Mouse (Mus musculus): ENCODE measurements around the gene Rnf168. TPM values are rescaled to one million over a fixed set of nuclear protein-coding genes. Genes with fewer than 3 reads are reported as not detected.
A peak's percentile ranks its signal among the peaks of the same experiment; 100 is the strongest.
"Not testable (repeated sequence)": the region's sequence is repeated elsewhere in the genome, so short reads cannot be mapped to it uniquely, and the experiment has no call there.

Gene Rnf168
- 14.5 and 15.6 TPM in 2 replicates for polyA plus RNA-seq (2015; fragmentation: Nextera tagmentation; extraction: Ambion mirVana)

GRCm38 (mm10) chr16:32277308-32278256, at the start of gene Rnf168:
Gene Rnf168 (plus strand): TSS chr16:32277459.
- no peaks in the 10 kb centered on the region for H3K27me3 ChIP-seq
- peak within 1 kb of the TSS; percentile 68 for H3K4me2 ChIP-seq
- peaks cover 4% of the 10 kb centered on the region; the same call in 1 of the 2 replicates for H3K9me3 ChIP-seq (replicated peaks)
- peaks cover 39% of the 10 kb centered on the region for H3K4me1 ChIP-seq (replicated peaks)
- peak within 1 kb of the TSS; percentile 96 for H3K27ac ChIP-seq (replicated peaks)
- H3K4me3 ChIP-seq (replicated peaks), result peak within 1 kb of the TSS; percentile 97
- peaks cover 18% of the 10 kb centered on the region for H3K36me3 ChIP-seq (replicated peaks)
- under 1% methylated on average over 75 of the region's 75 CpGs for WGBS (ENCODE audit: insufficient replicate concordance)
- peak within 1 kb of the TSS; percentile 94 for H3K9ac ChIP-seq
- ATAC-seq (ENCODE audit: insufficient read depth), result peak; percentile 95

- not testable (repeated sequence) for H3K4me2 ChIP-seq; H3K4me3 ChIP-seq (replicated peaks); H3K27ac ChIP-seq (replicated peaks); H3K9me3 ChIP-seq (replicated peaks); H3K9ac ChIP-seq; H3K4me1 ChIP-seq (replicated peaks); ATAC-seq (ENCODE audit: insufficient read depth); H3K27me3 ChIP-seq
- WGBS (ENCODE audit: insufficient replicate concordance), result 72% methylated on average over 3 of the region's 3 CpGs
- peaks cover 43% of the 10 kb centered on the region for H3K36me3 ChIP-seq (replicated peaks)
These were observed 45.2 kb upstream of the Rnf168 start for GRCm38 (mm10) chr16:32232050-32232449.

- H3K9ac ChIP-seq, result no peak overlapping the region
- no peak for ATAC-seq (ENCODE audit: insufficient read depth)
- peaks cover 9% of the 10 kb centered on the region for H3K4me1 ChIP-seq (replicated peaks)
- H3K36me3 ChIP-seq (replicated peaks), result peaks cover 45% of the 10 kb centered on the region
- H3K27ac ChIP-seq (replicated peaks), result no peak overlapping the region
- H3K4me2 ChIP-seq, result no peak overlapping the region
- 82% methylated on average over 19 of the region's 19 CpGs for whole genome bisulfite sequencing (ENCODE audit: insufficient replicate concordance)
- no peaks in the 10 kb centered on the region for H3K27me3 ChIP-seq
- H3K4me3 ChIP-seq (replicated peaks), result no peak overlapping the region
- no peaks in the 10 kb centered on the region for H3K9me3 ChIP-seq (replicated peaks)
These were observed 39.2 kb upstream of the Rnf168 start for GRCm38 (mm10) chr16:32237930-32238680.

- no peaks in the 10 kb centered on the region for H3K27me3 ChIP-seq
These were observed 37.6 kb upstream of the Rnf168 start for GRCm38 (mm10) chr16:32239428-32240312.

DNA sequence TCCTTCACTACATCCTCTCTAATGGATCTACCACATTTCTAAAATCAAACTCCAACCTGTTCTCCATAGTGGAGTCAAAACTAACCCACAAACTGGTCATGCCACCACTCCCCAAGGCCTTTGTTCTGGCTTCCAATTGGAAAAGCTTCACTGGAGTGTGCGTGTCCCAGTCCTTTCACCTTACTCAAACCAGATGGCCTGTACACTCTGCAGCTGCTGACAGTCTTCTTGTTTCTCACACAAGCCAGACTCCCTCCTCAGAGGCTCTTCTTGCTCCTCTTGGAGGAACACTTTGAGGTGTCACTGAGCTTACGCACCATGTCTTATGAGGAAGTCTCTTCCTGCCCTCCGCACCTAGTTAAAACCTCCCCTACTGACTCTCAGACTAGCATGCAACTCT, 33.4 kb upstream of the Rnf168 start:
- no peak overlapping the region for H3K27ac ChIP-seq (replicated peaks)
- no peaks in the 10 kb centered on the region for H3K9me3 ChIP-seq (replicated peaks)
- no peak overlapping the region for H3K9ac ChIP-seq
- WGBS (ENCODE audit: insufficient replicate concordance), result 88% methylated on average over 3 of the region's 3 CpGs
- peaks cover 47% of the 10 kb centered on the region for H3K4me1 ChIP-seq (replicated peaks)
- H3K4me3 ChIP-seq (replicated peaks), result no peak overlapping the region
- no peak overlapping the region; the same call in 1 of the 2 replicates for H3K4me2 ChIP-seq
- H3K36me3 ChIP-seq (replicated peaks), result peaks cover 5% of the 10 kb centered on the region
- ATAC-seq (ENCODE audit: insufficient read depth), result no peak
- H3K27me3 ChIP-seq, result no peaks in the 10 kb centered on the region

More at GRCm38 (mm10) chr16:32239428-32240312, 37.6 kb upstream of the Rnf168 start:
- H3K4me1 ChIP-seq (replicated peaks), result peaks cover 20% of the 10 kb centered on the region
- no peaks in the 10 kb centered on the region for H3K9me3 ChIP-seq (replicated peaks)
- H3K9ac ChIP-seq, result no peak overlapping the region
- no peak for ATAC-seq (ENCODE audit: insufficient read depth)
- H3K27ac ChIP-seq (replicated peaks), result no peak overlapping the region
- 77% methylated on average over 2 of the region's 2 CpGs for whole genome bisulfite sequencing (ENCODE audit: insufficient replicate concordance)
- H3K4me3 ChIP-seq (replicated peaks), result no peak overlapping the region
- H3K4me2 ChIP-seq, result no peak overlapping the region
- peaks cover 30% of the 10 kb centered on the region for H3K36me3 ChIP-seq (replicated peaks)

GRCm38 (mm10) chr16:32246351-32246791, 30.9 kb upstream of the Rnf168 start:
- Histone ChIP-seq H3K4me1 (replicated peaks) (peaks cover 42% of the 10 kb centered on the region), H3K9ac (peak overlapping the region; percentile 97), H3K4me3 (replicated peaks) (peak overlapping the region; percentile 91), H3K4me2 (peak overlapping the region; percentile 89), H3K9me3 (replicated peaks) (no peaks in the 10 kb centered on the region), H3K27me3 (no peaks in the 10 kb centered on the region), H3K36me3 (replicated peaks) (0 out of 2 replicates have a peak, but pooled peaks cover 2% of the 10 kb centered on the region), H3K27ac (replicated peaks) (peak overlapping the region; percentile 98)
- WGBS (ENCODE audit: insufficient replicate concordance), result under 1% methylated on average over 40 of the region's 41 CpGs
- ATAC-seq (ENCODE audit: insufficient read depth), result peak; percentile 38

DNA sequence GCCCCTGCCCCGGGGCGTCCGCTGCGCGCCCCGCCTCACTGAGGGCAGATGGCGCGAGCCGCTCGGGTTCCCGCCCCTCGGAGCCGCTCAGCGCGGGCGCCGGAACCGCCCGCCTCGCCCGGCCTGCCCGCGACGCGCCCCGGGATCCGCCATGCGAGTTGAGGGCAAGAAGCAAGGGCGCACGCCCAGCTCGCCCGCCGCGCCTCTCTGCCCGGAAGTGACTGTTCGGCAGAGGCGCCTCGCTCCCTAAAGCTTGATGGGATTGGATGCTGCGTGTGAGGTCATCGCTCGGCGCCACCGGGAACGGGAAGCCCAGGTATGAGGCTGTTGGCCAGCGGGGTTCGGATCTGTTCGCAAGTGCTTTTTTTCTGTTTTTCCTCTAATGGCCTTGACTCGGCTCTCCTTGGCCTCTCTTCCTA, 30.3 kb upstream of the Rnf168 start, which contains the start of the genes Fbxo45 and Wdr53:
TSS of gene Fbxo45 (minus strand) at position 207 of the 419 bp plus-strand sequence.
TSS of gene Wdr53 (plus strand) at position 276 of the 419 bp plus-strand sequence.
- Histone ChIP-seq H3K9ac (peak within 1 kb of the TSS; percentile 97), H3K9me3 (replicated peaks) (no peaks in the 10 kb centered on the region), H3K4me1 (replicated peaks) (peaks cover 40% of the 10 kb centered on the region), H3K27ac (replicated peaks) (peak within 1 kb of the TSS; percentile 98), H3K27me3 (no peaks in the 10 kb centered on the region), H3K4me3 (replicated peaks) (peak within 1 kb of the TSS; percentile 91), H3K36me3 (replicated peaks) (peaks cover 5% of the 10 kb centered on the region; the same call in 1 of the 2 replicates), H3K4me2 (peak within 1 kb of the TSS; percentile 89)
- under 1% methylated on average over 48 of the region's 48 CpGs for WGBS (ENCODE audit: insufficient replicate concordance)
- ATAC-seq (ENCODE audit: insufficient read depth), result peak; percentile 99

DNA sequence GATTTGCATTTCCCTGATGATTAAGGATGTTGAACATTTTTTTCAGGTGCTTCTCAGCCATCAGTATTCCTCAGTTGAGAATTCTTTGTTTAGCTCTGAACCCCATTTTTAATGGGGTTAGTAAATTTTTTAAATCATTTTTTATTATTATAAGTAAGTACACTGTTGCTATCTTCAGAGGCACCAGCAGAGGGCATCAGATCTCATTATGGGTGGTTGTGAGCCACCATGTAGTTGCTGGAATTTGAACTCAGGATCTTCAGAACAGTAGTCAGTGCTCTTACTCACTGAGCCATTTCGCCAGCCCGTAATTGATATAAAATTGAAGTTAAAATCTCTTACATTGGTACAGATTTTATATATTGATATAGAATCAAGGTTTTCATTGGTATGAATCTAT, 13.0 kb upstream of the Rnf168 start:
- not testable (repeated sequence) for H3K27me3 ChIP-seq; H3K4me2 ChIP-seq; H3K4me1 ChIP-seq (replicated peaks); H3K9ac ChIP-seq; H3K4me3 ChIP-seq (replicated peaks); H3K27ac ChIP-seq (replicated peaks); ATAC-seq (ENCODE audit: insufficient read depth); H3K36me3 ChIP-seq (replicated peaks); H3K9me3 ChIP-seq (replicated peaks)
- WGBS (ENCODE audit: insufficient replicate concordance), result 56% methylated on average over 2 of the region's 2 CpGs

DNA sequence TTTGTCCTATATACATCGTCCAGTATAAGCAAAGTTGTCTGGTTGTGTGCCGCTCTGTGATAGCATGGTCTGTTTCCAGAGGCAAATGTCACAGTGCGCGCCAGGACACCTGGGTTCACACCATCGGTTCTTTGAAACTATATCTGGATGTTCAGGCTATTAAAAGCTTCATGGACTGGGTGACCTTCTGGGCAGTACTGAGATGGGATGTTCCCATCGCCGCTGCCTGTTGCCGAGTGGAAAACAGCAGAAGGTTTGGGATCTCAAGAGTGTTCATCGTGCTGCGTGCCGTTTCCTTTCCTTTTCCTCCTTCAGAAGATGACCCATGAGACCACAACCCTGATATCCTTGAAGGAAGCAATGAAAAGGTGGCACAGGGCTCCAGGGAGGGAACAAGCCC, 6.0 kb upstream of the Rnf168 start, which contains the start of gene Smco1:
TSS of gene Smco1 (plus strand) at position 178 of the 400 bp plus-strand sequence.
- WGBS (ENCODE audit: insufficient replicate concordance), result 75% methylated on average over 11 of the region's 11 CpGs
- peaks cover 4% of the 10 kb centered on the region; the same call in 1 of the 2 replicates for H3K27me3 ChIP-seq
- no peak within 1 kb of the TSS for H3K27ac ChIP-seq (replicated peaks)
- no peaks in the 10 kb centered on the region for H3K9me3 ChIP-seq (replicated peaks)
- no peaks in the 10 kb centered on the region for H3K36me3 ChIP-seq (replicated peaks)
- no peak for ATAC-seq (ENCODE audit: insufficient read depth)
- H3K4me3 ChIP-seq (replicated peaks), result no peak within 1 kb of the TSS
- H3K4me1 ChIP-seq (replicated peaks), result peaks cover 4% of the 10 kb centered on the region; the same call in 1 of the 2 replicates
- no peak within 1 kb of the TSS for H3K4me2 ChIP-seq
- H3K9ac ChIP-seq, result no peak within 1 kb of the TSS

DNA sequence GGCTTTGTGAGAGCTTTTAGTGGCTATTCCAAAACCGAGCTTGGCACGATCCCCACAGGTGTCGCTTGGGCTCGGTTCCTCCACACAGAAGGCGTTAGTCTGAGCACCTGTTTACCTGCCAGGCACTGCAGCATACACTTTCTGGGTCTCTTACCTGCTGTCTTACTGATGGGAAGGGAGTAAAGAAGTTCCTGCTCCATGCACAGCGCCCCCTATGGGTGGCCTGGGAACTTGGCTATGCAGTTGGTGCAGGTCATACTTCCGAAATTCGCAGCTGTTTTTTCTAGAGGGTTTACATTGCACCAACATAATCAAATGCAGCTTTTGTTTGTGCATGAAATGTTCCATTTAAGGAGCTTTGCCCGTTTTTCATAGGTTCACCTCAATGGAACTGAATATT, 3.9 kb upstream of the Rnf168 start:
- Histone ChIP-seq H3K9ac (no peak overlapping the region), H3K4me2 (no peak overlapping the region), H3K27me3 (no peaks in the 10 kb centered on the region), H3K9me3 (replicated peaks) (no peaks in the 10 kb centered on the region), H3K4me1 (replicated peaks) (peaks cover 12% of the 10 kb centered on the region), H3K36me3 (replicated peaks) (no peaks in the 10 kb centered on the region), H3K27ac (replicated peaks) (no peak overlapping the region), H3K4me3 (replicated peaks) (no peak overlapping the region)
- ATAC-seq (ENCODE audit: insufficient read depth), result no peak
- 59% methylated on average over 9 of the region's 9 CpGs for WGBS (ENCODE audit: insufficient replicate concordance)
